Mouse (Mus musculus): ENCODE measurements around the gene Med15. TPM values are rescaled to one million over a fixed set of nuclear protein-coding genes. Genes with fewer than 3 reads are reported as not detected.

The Med15 gene
- polyA plus RNA-seq, 1 experiment from 2014 or later, result 29.4 TPM

- no peaks in the 10 kb centered on the region for H3K36me3 ChIP-seq (ENCODE audit: control insufficient read depth, insufficient read depth, low read length)
- peak overlapping the region; percentile 89 for H3K9ac ChIP-seq (ENCODE audit: low read length)
- peaks cover 8% of the 10 kb centered on the region for H3K4me1 ChIP-seq (ENCODE audit: control insufficient read depth, insufficient read depth, low read length)
- H3K4me3 ChIP-seq (ENCODE audit: low read depth, low read length), result peak overlapping the region; percentile 60
- peak; percentile 76 for ATAC-seq (ENCODE audit: low FRiP score)
- WGBS, result 1% methylated on average over 52 of the region's 54 CpGs
- no peaks in the 10 kb centered on the region for H3K9me3 ChIP-seq (ENCODE audit: control insufficient read depth, low read length)
- H3K27ac ChIP-seq (ENCODE audit: low read depth, low read length), result no peak overlapping the region
- no peaks in the 10 kb centered on the region for H3K27me3 ChIP-seq (ENCODE audit: control insufficient read depth, insufficient read depth, low read length)
- H3K4me2 ChIP-seq, result peak overlapping the region; percentile 89
- peak; percentile 93 for DNase-seq (ENCODE audit: low spot score, missing footprints)
These were observed 27.2 kb upstream of the Med15 start for GRCm38 (mm10) chr16:17759813-17760321.

GRCm38 (mm10) chr16:17759344-17759773 is 26.7 kb upstream of the Med15 start, which contains the start of gene Klhl22:
Gene Klhl22 (plus strand): TSS chr16:17759618.
- peak within 1 kb of the TSS; percentile 60 for H3K4me3 ChIP-seq (ENCODE audit: low read depth, low read length)
- no peaks in the 10 kb centered on the region for H3K9me3 ChIP-seq (ENCODE audit: control insufficient read depth, low read length)
- ATAC-seq (ENCODE audit: low FRiP score), result peak; percentile 96
- no peak within 1 kb of the TSS for H3K27ac ChIP-seq (ENCODE audit: low read depth, low read length)
- 2% methylated on average over 24 of the region's 28 CpGs for WGBS
- H3K9ac ChIP-seq (ENCODE audit: low read length), result peak within 1 kb of the TSS; percentile 89
- peak within 1 kb of the TSS; percentile 89 for H3K4me2 ChIP-seq
- H3K36me3 ChIP-seq (ENCODE audit: control insufficient read depth, insufficient read depth, low read length), result no peaks in the 10 kb centered on the region
- DNase-seq (ENCODE audit: low spot score, missing footprints), result peak; percentile 99
- H3K27me3 ChIP-seq (ENCODE audit: control insufficient read depth, insufficient read depth, low read length), result no peaks in the 10 kb centered on the region
- peaks cover 8% of the 10 kb centered on the region for H3K4me1 ChIP-seq (ENCODE audit: control insufficient read depth, insufficient read depth, low read length)

- H3K9me3 ChIP-seq (ENCODE audit: control insufficient read depth, low read length), result no peaks in the 10 kb centered on the region
- H3K4me1 ChIP-seq (ENCODE audit: control insufficient read depth, insufficient read depth, low read length), result peaks cover 8% of the 10 kb centered on the region
- H3K27me3 ChIP-seq (ENCODE audit: control insufficient read depth, insufficient read depth, low read length), result no peaks in the 10 kb centered on the region
- no peak for DNase-seq (ENCODE audit: low spot score, missing footprints)
- ATAC-seq (ENCODE audit: low FRiP score), result no peak; the same call in 1 of the 2 replicates
- no peaks in the 10 kb centered on the region for H3K36me3 ChIP-seq (ENCODE audit: control insufficient read depth, insufficient read depth, low read length)
- H3K9ac ChIP-seq (ENCODE audit: low read length), result peak overlapping the region; percentile 89
- no peak overlapping the region for H3K27ac ChIP-seq (ENCODE audit: low read depth, low read length)
- H3K4me2 ChIP-seq, result peak overlapping the region; percentile 89
- H3K4me3 ChIP-seq (ENCODE audit: low read depth, low read length), result peak overlapping the region; percentile 60
- WGBS, result 54% methylated on average over 9 of the region's 9 CpGs
These were observed 26.2 kb upstream of the Med15 start for GRCm38 (mm10) chr16:17758902-17759301.

GRCm38 (mm10) chr16:17757756-17758155 is 25.1 kb upstream of the Med15 start:
- Histone ChIP-seq H3K27ac (ENCODE audit: low read depth, low read length) (no peak overlapping the region), H3K4me3 (ENCODE audit: low read depth, low read length) (no peak overlapping the region), H3K27me3 (ENCODE audit: control insufficient read depth, insufficient read depth, low read length) (no peaks in the 10 kb centered on the region), H3K4me1 (ENCODE audit: control insufficient read depth, insufficient read depth, low read length) (peaks cover 8% of the 10 kb centered on the region), H3K9me3 (ENCODE audit: control insufficient read depth, low read length) (no peaks in the 10 kb centered on the region), H3K36me3 (ENCODE audit: control insufficient read depth, insufficient read depth, low read length) (no peaks in the 10 kb centered on the region), H3K9ac (ENCODE audit: low read length) (no peak overlapping the region), H3K4me2 (no peak overlapping the region)
- no peak for DNase-seq (ENCODE audit: low spot score, missing footprints)
- no peak for ATAC-seq (ENCODE audit: low FRiP score)
- WGBS, result 94% methylated on average over 1 of the region's 1 CpGs

GRCm38 (mm10) chr16:17753686-17754085 is 21.0 kb upstream of the Med15 start:
- DNase-seq (ENCODE audit: low spot score, missing footprints) (peak; percentile 45), ATAC-seq (ENCODE audit: low FRiP score) (no peak)
- Histone ChIP-seq H3K27me3 (ENCODE audit: control insufficient read depth, insufficient read depth, low read length) (no peaks in the 10 kb centered on the region), H3K9me3 (ENCODE audit: control insufficient read depth, low read length) (no peaks in the 10 kb centered on the region), H3K4me2 (no peak overlapping the region), H3K27ac (ENCODE audit: low read depth, low read length) (no peak overlapping the region), H3K9ac (ENCODE audit: low read length) (no peak overlapping the region), H3K4me3 (ENCODE audit: low read depth, low read length) (no peak overlapping the region), H3K36me3 (ENCODE audit: control insufficient read depth, insufficient read depth, low read length) (no peaks in the 10 kb centered on the region), H3K4me1 (ENCODE audit: control insufficient read depth, insufficient read depth, low read length) (no peaks in the 10 kb centered on the region)
- 53% methylated on average over 1 of the region's 1 CpGs for WGBS

- H3K4me3 ChIP-seq (ENCODE audit: low read depth, low read length), result no peak overlapping the region
- no peak overlapping the region for H3K27ac ChIP-seq (ENCODE audit: low read depth, low read length)
- WGBS, result 41% methylated on average over 3 of the region's 3 CpGs
- no peak overlapping the region for H3K9ac ChIP-seq (ENCODE audit: low read length)
- ATAC-seq (ENCODE audit: low FRiP score), result no peak
- H3K9me3 ChIP-seq (ENCODE audit: control insufficient read depth, low read length), result no peaks in the 10 kb centered on the region
- H3K4me2 ChIP-seq, result no peak overlapping the region
- DNase-seq (ENCODE audit: low spot score, missing footprints), result peak; percentile 2
- no peaks in the 10 kb centered on the region for H3K27me3 ChIP-seq (ENCODE audit: control insufficient read depth, insufficient read depth, low read length)
- no peaks in the 10 kb centered on the region for H3K4me1 ChIP-seq (ENCODE audit: control insufficient read depth, insufficient read depth, low read length)
- no peaks in the 10 kb centered on the region for H3K36me3 ChIP-seq (ENCODE audit: control insufficient read depth, insufficient read depth, low read length)
These were observed 20.3 kb upstream of the Med15 start for GRCm38 (mm10) chr16:17753001-17753400.

- Histone ChIP-seq H3K4me2 (no peak overlapping the region), H3K27me3 (ENCODE audit: control insufficient read depth, insufficient read depth, low read length) (no peaks in the 10 kb centered on the region), H3K9ac (ENCODE audit: low read length) (no peak overlapping the region), H3K27ac (ENCODE audit: low read depth, low read length) (no peak overlapping the region), H3K36me3 (ENCODE audit: control insufficient read depth, insufficient read depth, low read length) (no peaks in the 10 kb centered on the region), H3K9me3 (ENCODE audit: control insufficient read depth, low read length) (no peaks in the 10 kb centered on the region), H3K4me3 (ENCODE audit: low read depth, low read length) (no peak overlapping the region), H3K4me1 (ENCODE audit: control insufficient read depth, insufficient read depth, low read length) (no peaks in the 10 kb centered on the region)
- WGBS, result 88% methylated on average over 2 of the region's 2 CpGs
- DNase-seq (ENCODE audit: low spot score, missing footprints) (no peak), ATAC-seq (ENCODE audit: low FRiP score) (no peak)
These were observed 12.4 kb upstream of the Med15 start for GRCm38 (mm10) chr16:17745067-17745466.

- H3K4me3 ChIP-seq (ENCODE audit: low read depth, low read length), result no peak overlapping the region
- ATAC-seq (ENCODE audit: low FRiP score) (0 out of 2 replicates have a peak, but pooled peaks have one; percentile 48), DNase-seq (ENCODE audit: low spot score, missing footprints) (peak; percentile 85)
- no peaks in the 10 kb centered on the region for H3K9me3 ChIP-seq (ENCODE audit: control insufficient read depth, low read length)
- H3K4me1 ChIP-seq (ENCODE audit: control insufficient read depth, insufficient read depth, low read length), result no peaks in the 10 kb centered on the region
- H3K27me3 ChIP-seq (ENCODE audit: control insufficient read depth, insufficient read depth, low read length), result no peaks in the 10 kb centered on the region
- WGBS, result 7% methylated on average over 1 of the region's 1 CpGs
- no peak overlapping the region for H3K4me2 ChIP-seq
- no peak overlapping the region for H3K9ac ChIP-seq (ENCODE audit: low read length)
- H3K27ac ChIP-seq (ENCODE audit: low read depth, low read length), result no peak overlapping the region
- H3K36me3 ChIP-seq (ENCODE audit: control insufficient read depth, insufficient read depth, low read length), result no peaks in the 10 kb centered on the region
These were observed 11.8 kb upstream of the Med15 start for GRCm38 (mm10) chr16:17744536-17744935.

- H3K27ac ChIP-seq (ENCODE audit: low read depth, low read length), result no peak overlapping the region
- 38% methylated on average over 4 of the region's 4 CpGs for WGBS
- no peaks in the 10 kb centered on the region for H3K4me1 ChIP-seq (ENCODE audit: control insufficient read depth, insufficient read depth, low read length)
- DNase-seq (ENCODE audit: low spot score, missing footprints) (peak; percentile 35), ATAC-seq (ENCODE audit: low FRiP score) (no peak)
- H3K4me2 ChIP-seq, result no peak overlapping the region
- H3K36me3 ChIP-seq (ENCODE audit: control insufficient read depth, insufficient read depth, low read length), result no peaks in the 10 kb centered on the region
- H3K9me3 ChIP-seq (ENCODE audit: control insufficient read depth, low read length), result no peaks in the 10 kb centered on the region
- no peaks in the 10 kb centered on the region for H3K27me3 ChIP-seq (ENCODE audit: control insufficient read depth, insufficient read depth, low read length)
- H3K9ac ChIP-seq (ENCODE audit: low read length), result no peak overlapping the region
- no peak overlapping the region for H3K4me3 ChIP-seq (ENCODE audit: low read depth, low read length)
These were observed 10.6 kb upstream of the Med15 start for GRCm38 (mm10) chr16:17743279-17743678.

Measured in midbrain, embryonic 11.5 days (tissue).